Mouse (Mus musculus) gonadal fat pad, adult 2 months (tissue): ENCODE results near the gene Ano2. TPM values are rescaled to one million over a fixed set of nuclear protein-coding genes. Genes with fewer than 3 reads are reported as not detected.

Experiments
- DNase-seq: peaks from one replicate; pipeline ENCODE4 v3.0.0-alpha.2; 2012; ENCODE audit warnings: low read depth
- polyA plus RNA-seq: library from polyadenylated mRNA; depleted of rRNA; stranded (reverse); fragments of >200 nt; gene quantifications from 2 replicates; pipeline ENCODE4 v1.2.3, GENCODE M21; 2012

The Ano2 gene
- polyA plus RNA-seq, 1 experiment: not detected

- DNase-seq: no peak
Observed at GRCm38 (mm10) chr6:125743203-125744100, 53.2 kb downstream of the Ano2 start.

GRCm38 (mm10) chr6:125747322-125747930 is 57.2 kb downstream of the Ano2 start:
- no peak for DNase-seq

GRCm38 (mm10) chr6:125748646-125749045 is 58.4 kb downstream of the Ano2 start:
- no peak for DNase-seq

GRCm38 (mm10) chr6:125762851-125763519 is 72.8 kb downstream of the Ano2 start:
- DNase-seq: peak; percentile 44

GRCm38 (mm10) chr6:125773256-125773655 is 83.0 kb downstream of the Ano2 start:
- DNase-seq: no peak

GRCm38 (mm10) chr6:125776291-125776690 is 86.1 kb downstream of the Ano2 start:
- DNase-seq: no peak

GRCm38 (mm10) chr6:125802954-125803353 is 112.7 kb downstream of the Ano2 start:
- no peak for DNase-seq

- DNase-seq: no peak
Observed at GRCm38 (mm10) chr6:125803364-125804011, 113.3 kb downstream of the Ano2 start.

GRCm38 (mm10) chr6:125808996-125809649 is 118.9 kb downstream of the Ano2 start:
- no peak for DNase-seq

- no peak for DNase-seq
Observed at GRCm38 (mm10) chr6:125811395-125811794, 121.2 kb downstream of the Ano2 start.

- peak; percentile 50 for DNase-seq
Observed at GRCm38 (mm10) chr6:125838121-125838520, 147.9 kb downstream of the Ano2 start.

GRCm38 (mm10) chr6:125841284-125841683 is 151.1 kb downstream of the Ano2 start:
- DNase-seq: no peak

GRCm38 (mm10) chr6:125851196-125851595 is 161.0 kb downstream of the Ano2 start:
- no peak for DNase-seq

GRCm38 (mm10) chr6:125858294-125858693 is 168.1 kb downstream of the Ano2 start:
- DNase-seq: no peak

- DNase-seq: no peak
Observed at GRCm38 (mm10) chr6:125868516-125868915, 178.3 kb downstream of the Ano2 start.

GRCm38 (mm10) chr6:125871482-125871881 is 181.3 kb downstream of the Ano2 start:
- DNase-seq: no peak

- DNase-seq: no peak
Observed at GRCm38 (mm10) chr6:125874742-125875141, 184.5 kb downstream of the Ano2 start.

GRCm38 (mm10) chr6:125876884-125877283 is 186.7 kb downstream of the Ano2 start:
- no peak for DNase-seq

GRCm38 (mm10) chr6:125878671-125879070 is 188.5 kb downstream of the Ano2 start:
- DNase-seq: no peak

- DNase-seq: no peak
Observed at GRCm38 (mm10) chr6:125879306-125879705, 189.1 kb downstream of the Ano2 start.

- DNase-seq: no peak
Observed at GRCm38 (mm10) chr6:125888596-125888995, 198.4 kb downstream of the Ano2 start.
